Mouse (Mus musculus): ENCODE data around the gene CT030661.1.
"Not testable (repeated sequence)": the region's sequence is repeated elsewhere in the genome, so short reads cannot be mapped to it uniquely, and the experiment has no call there.

Gene CT030661.1

DNA sequence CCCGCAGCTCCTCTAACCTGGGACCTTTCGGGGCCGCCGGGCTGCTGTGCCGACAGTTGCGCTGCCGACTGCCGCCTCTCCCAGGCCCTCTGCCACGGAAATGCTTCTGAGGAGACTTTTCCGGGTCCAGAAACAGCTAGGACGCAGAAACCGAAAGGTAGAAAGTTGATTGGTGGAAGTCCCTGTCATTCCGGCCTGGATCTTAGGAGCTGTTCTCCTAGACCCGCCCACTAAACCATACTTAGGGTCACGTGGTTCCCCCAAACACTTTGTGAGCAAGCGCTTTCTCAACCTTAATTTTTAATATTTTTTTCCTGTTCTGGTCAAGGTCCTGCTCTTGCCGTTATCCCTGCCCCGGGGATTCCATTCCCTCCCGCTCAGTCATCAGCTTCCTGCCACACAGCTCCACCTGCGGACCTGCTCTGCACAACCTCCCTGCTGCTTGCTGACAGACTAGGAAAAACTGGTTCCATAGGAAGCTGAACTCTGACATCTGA is at the start of gene CT030661.1:
TSS of gene CT030661.1 (minus strand) at position 108 of the 497 bp plus-strand sequence.
- peak; percentile 83 to 90 for DNase-seq (ENCODE audit: low spot score in 2 of 2)

DNA sequence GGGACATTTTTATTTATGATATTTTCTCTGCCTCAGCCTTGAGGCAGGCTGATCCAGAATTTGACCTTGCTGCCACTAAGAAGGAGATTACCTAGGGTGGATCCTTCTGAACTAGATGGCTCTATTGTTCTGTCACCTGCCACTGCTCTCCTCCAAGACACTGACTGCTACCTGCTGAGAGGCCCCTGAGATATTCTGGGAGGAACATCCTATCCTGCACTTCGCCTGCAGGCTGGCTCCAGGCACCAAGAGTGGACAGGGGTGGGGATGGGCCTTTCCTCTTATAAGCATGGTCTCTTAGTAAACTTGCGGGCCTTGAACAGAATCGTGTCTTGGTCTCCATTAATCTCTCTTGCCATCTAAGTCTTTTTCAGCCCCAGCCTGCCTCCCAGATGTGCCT is 49.3 kb upstream of the CT030661.1 start:
- no peak for DNase-seq (ENCODE audit: low spot score in 2 of 2)

DNA sequence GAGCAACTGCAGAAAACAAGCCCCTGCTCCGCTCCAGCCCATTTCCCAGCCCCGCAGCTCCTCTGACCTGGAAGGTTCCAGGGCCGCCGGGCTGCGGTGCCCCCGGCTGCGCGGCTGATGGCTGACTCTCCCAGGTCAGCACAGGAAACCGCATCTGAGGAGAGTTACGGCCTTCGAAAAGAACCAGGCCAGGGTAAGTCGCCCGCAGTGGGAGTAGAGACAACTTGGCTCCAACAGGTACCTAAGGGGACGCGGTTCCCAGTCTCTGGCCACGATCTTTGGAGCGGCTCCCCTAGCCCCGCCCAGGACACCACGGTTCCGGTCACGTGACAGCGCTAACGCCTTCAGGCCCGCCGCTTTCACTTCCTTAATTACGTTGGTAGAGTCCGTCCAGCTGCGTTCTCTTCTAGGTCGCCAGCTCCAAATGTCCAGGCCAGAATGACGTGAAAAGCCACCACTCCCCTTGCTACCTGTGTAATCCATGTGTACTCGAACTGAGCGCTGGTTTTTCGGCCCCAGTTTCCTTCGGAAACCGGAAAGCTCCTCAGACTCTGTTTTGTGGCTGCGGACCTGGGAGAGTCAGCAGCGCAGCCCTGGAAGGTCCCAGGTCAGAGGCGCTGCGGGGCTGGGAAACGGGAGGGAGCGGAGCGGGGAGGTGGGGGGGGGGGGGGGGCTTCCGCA is 46.6 kb upstream of the CT030661.1 start, which contains the start of the genes Zfp944 and Zfp758:
TSS of gene Zfp944 (minus strand) at position 300 of the 681 bp plus-strand sequence.
TSS of gene Zfp758 (plus strand) at position 353 of the 681 bp plus-strand sequence.
- DNase-seq (ENCODE audit: low spot score in 2 of 2) = peak; percentile 20 to 21

DNA sequence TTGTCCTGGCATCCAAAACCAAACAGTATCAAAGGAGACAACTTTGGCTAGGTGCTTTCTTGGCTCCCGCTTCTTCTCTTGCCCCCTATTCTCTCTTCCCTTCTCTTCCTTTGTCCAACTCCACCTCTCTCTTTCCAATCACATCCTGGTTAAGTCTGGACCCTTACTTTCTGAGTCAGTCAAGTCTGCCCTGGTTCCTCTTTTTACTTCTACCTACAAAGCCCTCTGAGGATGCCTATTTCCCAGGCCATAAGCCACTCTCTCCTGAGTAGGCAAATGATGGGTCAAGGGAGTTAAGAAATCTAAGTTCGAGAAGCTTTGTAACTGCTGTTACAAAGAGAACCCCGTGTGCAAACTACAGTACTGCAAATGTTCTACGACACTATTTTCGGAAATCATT is 45.9 kb upstream of the CT030661.1 start:
- no peak for DNase-seq (ENCODE audit: low spot score in 2 of 2)

- no peak for DNase-seq (ENCODE audit: low spot score in 2 of 2)
Measured at GRCm38 (mm10) chr17:22352794-22353193, 38.2 kb upstream of the CT030661.1 start.

DNA sequence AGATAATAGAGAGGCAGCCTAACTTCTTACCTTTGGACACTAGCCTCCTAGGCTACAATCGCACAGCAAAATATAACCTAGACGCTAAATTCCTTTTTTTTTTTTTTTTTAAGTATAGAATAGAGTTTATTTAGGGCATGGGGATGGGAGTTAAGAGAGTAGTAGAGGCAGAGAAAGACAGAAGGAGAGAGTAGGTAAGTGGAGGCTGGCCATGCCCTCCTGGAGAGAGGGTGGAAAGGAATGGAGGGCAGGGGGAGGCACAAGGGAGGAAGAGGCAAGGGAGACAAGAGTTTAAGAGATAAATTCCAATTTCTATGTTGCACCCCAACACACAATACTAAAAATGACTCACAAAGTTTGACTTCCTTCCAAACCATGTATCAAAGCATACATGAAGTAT is 610 bp upstream of the CT030661.1 start:
- DNase-seq (ENCODE audit: low spot score in 2 of 2) = not testable (repeated sequence)

DNA sequence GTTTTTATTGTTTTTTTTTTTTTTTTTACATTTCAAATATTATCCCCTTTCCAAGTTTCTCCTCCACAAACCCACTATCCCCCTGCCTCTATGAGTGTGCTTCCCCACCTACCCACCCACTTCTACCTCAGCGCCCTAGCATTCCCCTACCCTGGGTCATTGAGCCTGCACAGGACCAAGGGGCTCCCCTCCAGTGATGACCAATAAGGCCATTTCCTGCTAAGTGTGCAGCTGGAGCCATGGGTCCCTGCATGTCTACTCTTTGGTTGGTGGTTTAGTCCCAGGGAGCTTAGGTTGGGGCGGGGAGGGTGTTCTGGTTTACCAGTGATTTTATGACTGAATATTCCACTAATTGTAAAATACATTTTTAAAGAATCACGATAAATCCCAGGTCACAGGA is 418 bp downstream of the CT030661.1 start:
- DNase-seq (ENCODE audit: low spot score in 2 of 2) = not testable (repeated sequence)

All from frontal cortex, postnatal 25 days (tissue).